Mouse (Mus musculus) limb, embryonic 11.5 days (tissue): ENCODE results near the gene Gyg. TPM values are rescaled to one million over a fixed set of nuclear protein-coding genes. Genes with fewer than 3 reads are reported as not detected.

Source experiments
- ATAC-seq: fragments of 200-750 bp; cut with Nextera tagmentation; 2 replicates; pipeline ENCODE4 v1.8.0; 2017; ENCODE audit warnings: low read depth; ENCODE audit not compliant: insufficient number of reproducible peaks, low FRiP score, low TSS enrichment
- DNase-seq: peaks from one replicate; pipeline ENCODE4 v3.0.0-alpha.2; 2015; ENCODE audit warnings: low spot score
- H3K27ac ChIP-seq: fragments of 300-500 bp; sonication (generic); replicated peaks from 2 replicates; pipeline ENCODE4 v1.5.1; 2014; ENCODE audit warnings: low read depth, mild to moderate bottlenecking, low read length
- H3K27me3 ChIP-seq: fragments of 300-500 bp; sonication (generic); 2 replicates; pipeline ENCODE4 v1.6.1; 2014; ENCODE audit warnings: mild to moderate bottlenecking, low read length, mixed read lengths; ENCODE audit not compliant: control insufficient read depth, insufficient read depth
- H3K36me3 ChIP-seq: fragments of 300-500 bp; sonication (generic); 2 replicates; pipeline ENCODE4 v1.6.1; 2014; ENCODE audit warnings: mild to moderate bottlenecking, low read length, moderate library complexity, mixed read lengths; ENCODE audit not compliant: control insufficient read depth, insufficient read depth
- H3K4me1 ChIP-seq: fragments of 300-500 bp; sonication (generic); 2 replicates; pipeline ENCODE4 v1.6.1; 2014; ENCODE audit warnings: low read length, mixed read lengths; ENCODE audit not compliant: control insufficient read depth, insufficient read depth
- H3K4me2 ChIP-seq: fragments of 300-500 bp; sonication (generic); 2 replicates; pipeline ENCODE4 v1.6.1; 2014; ENCODE audit warnings: low read depth, mild to moderate bottlenecking, moderate library complexity; ENCODE audit not compliant: severe bottlenecking
- H3K4me3 ChIP-seq: fragments of 300-500 bp; sonication (generic); 2 replicates; pipeline ENCODE4 v1.5.1; 2014; ENCODE audit warnings: low read depth, low read length
- H3K9ac ChIP-seq: fragments of 300-500 bp; sonication (generic); 2 replicates; pipeline ENCODE4 v1.6.1; 2014; ENCODE audit warnings: mild to moderate bottlenecking, low read length
- H3K9me3 ChIP-seq: fragments of 300-500 bp; sonication (generic); 2 replicates; pipeline ENCODE4 v1.6.1; 2016; ENCODE audit warnings: low read length; ENCODE audit not compliant: control insufficient read depth
- WGBS: fragments of 180-500 bp; shearing (Covaris S2); extraction: QIAGEN DNeasy Blood & Tissue Kit; methylation state at CpG from one replicate; pipeline ENCODE4 v1.1.7; 2014; 5-methylcytosine and 5-hydroxymethylcytosine counted together
- polyA plus RNA-seq: library from polyadenylated mRNA; unstranded; fragments of >200 nt; fragmentation: Nextera tagmentation; extraction: Ambion mirVana; gene quantifications from 2 replicates; pipeline ENCODE4 v1.2.1, GENCODE M21; 2014

The Gyg gene
- polyA plus RNA-seq: 39.0 and 44.9 TPM in 2 replicates

DNA sequence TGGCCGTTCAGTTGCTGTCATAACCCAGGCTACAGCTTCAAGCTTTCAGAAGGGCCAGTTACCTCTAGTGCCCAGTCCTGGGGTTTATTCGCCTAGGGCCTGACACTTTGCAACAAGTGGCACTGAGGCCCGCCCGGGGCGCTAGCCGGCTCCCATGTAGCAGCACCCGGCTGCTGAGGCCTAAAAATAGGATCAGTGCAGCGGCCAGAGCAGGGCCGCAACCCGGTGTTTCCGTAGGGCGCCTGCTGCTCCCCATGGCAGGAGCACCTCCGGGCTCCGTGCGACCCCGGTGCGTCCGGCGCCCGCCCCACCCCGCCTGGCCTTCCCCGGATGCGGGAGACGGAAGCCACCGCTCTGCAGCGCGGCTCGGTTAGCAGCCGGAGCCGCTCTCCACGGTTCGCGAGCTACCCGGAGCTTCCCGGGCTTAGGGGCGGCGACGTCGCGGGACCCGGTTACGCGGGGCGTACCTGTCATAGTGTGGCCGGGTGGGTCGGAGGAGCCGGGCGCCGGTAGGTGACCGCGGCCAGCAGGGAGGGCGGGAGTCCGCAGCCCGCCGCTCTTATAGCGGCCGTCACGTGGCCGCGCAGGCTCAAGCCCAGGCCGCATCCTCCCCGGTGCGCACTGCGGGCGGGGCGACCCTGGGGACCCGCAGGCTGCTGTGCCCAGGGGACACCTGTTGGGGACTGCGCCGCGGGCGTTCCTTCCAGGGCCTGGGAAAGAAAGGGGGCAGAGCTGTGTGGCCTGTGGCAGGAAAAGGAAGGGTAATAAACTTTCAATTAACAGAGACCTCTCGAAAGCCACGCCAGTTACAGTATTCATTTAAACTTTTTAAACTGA, at the start of gene Gyg:
TSS of gene Gyg (minus strand) at position 787 of the 837 bp plus-strand sequence.
- H3K36me3 ChIP-seq: no peaks in the 10 kb centered on the region
- H3K4me2 ChIP-seq: peak within 1 kb of the TSS; percentile 88
- DNase-seq (peak; percentile 67), ATAC-seq (peak; percentile 87)
- H3K4me3 ChIP-seq: peak within 1 kb of the TSS; percentile 76
- H3K27ac ChIP-seq: 0 out of 2 replicates have a peak within 1 kb of the TSS, but pooled peaks have one; percentile 18
- H3K27me3 ChIP-seq: no peaks in the 10 kb centered on the region
- WGBS: under 1% methylated on average over 67 of the region's 73 CpGs
- peak within 1 kb of the TSS; percentile 82 for H3K9ac ChIP-seq
- 0 out of 2 replicates have a peak, but pooled peaks cover 2% of the 10 kb centered on the region for H3K4me1 ChIP-seq
- H3K9me3 ChIP-seq: no peaks in the 10 kb centered on the region

DNA sequence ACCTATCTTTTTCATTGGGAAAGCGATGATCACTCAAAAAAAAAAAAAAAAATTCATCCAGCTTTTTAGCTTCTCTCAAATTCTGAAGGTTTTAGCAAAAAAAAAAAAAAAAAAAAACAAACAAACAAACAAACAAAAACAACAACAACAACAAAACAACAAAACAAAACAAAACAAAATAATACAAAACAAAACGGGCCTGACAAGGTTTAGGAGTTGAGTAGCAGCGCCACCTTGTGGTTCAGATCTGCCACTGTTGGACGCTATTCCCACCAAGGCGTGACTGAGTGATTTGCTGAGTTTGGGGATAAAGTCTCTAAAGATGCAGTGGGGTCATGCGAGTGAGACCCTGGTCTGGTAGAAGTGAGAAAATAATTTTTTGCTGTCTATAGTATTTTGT, 43.8 kb upstream of the Gyg start:
- ATAC-seq: 0 out of 2 replicates have a peak, but pooled peaks have one; percentile 35
- Histone ChIP-seq H3K4me2 (no peak overlapping the region), H3K4me3 (no peak overlapping the region), H3K9me3 (no peaks in the 10 kb centered on the region), H3K27ac (no peak overlapping the region), H3K9ac (no peak overlapping the region), H3K36me3 (no peaks in the 10 kb centered on the region), H3K4me1 (no peaks in the 10 kb centered on the region), H3K27me3 (no peaks in the 10 kb centered on the region)
- peak; percentile 82 for DNase-seq
- WGBS: 29% methylated on average over 6 of the region's 6 CpGs

DNA sequence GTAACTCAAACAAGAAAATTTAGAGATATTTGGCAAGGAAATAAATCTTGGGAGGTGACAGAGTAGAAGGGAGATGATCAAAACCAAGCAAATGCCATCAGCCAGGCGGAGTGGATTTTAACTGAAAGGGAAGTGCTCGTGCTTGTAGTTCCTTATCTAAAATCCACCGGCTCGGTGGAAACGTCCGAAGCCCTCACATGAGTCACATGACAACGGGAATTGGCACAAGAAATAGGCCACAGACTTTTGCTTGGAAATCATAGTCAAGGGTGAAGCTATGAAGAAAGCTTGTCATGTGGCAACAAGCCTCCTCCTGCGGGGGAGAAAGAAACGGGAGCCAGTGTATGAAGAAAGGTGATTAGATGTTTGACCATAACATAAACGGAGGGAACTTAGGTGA, 42.8 kb upstream of the Gyg start:
- Histone ChIP-seq H3K27ac (no peak overlapping the region), H3K4me3 (no peak overlapping the region), H3K36me3 (no peaks in the 10 kb centered on the region), H3K9me3 (no peaks in the 10 kb centered on the region), H3K9ac (no peak overlapping the region), H3K4me1 (no peaks in the 10 kb centered on the region), H3K4me2 (no peak overlapping the region), H3K27me3 (no peaks in the 10 kb centered on the region)
- no peak for ATAC-seq
- WGBS: 91% methylated on average over 10 of the region's 10 CpGs
- DNase-seq: no peak

- Histone ChIP-seq H3K27me3 (no peaks in the 10 kb centered on the region), H3K4me2 (no peak overlapping the region), H3K36me3 (no peaks in the 10 kb centered on the region), H3K4me3 (no peak overlapping the region), H3K4me1 (no peaks in the 10 kb centered on the region), H3K9me3 (no peaks in the 10 kb centered on the region), H3K27ac (no peak overlapping the region), H3K9ac (no peak overlapping the region)
- ATAC-seq: no peak
- 77% methylated on average over 5 of the region's 5 CpGs for WGBS
- no peak for DNase-seq
Observed at GRCm38 (mm10) chr3:20188976-20189675, 34.0 kb upstream of the Gyg start.

DNA sequence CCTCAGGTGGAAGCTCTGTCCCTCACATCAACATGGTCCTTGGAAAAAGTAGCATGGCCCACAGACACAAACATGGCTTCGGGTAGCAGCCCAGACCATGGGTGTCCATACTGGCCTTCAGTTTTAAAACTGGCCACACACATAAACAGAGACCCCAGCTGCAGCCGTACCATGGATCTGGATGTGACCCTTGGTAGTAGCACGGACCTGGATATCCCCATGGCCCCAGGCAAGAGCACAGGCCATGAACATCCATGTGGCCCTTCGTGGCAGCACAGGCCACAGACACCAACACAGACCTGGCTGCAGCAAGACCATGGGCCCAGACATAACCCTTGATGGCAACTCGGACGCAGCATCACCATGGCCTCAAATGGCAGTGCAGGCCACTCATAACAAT, 17.3 kb upstream of the Gyg start:
- ATAC-seq: no peak
- WGBS: 97% methylated on average over 6 of the region's 6 CpGs
- Histone ChIP-seq H3K36me3 (no peaks in the 10 kb centered on the region), H3K4me2 (no peak overlapping the region), H3K9ac (no peak overlapping the region), H3K27ac (no peak overlapping the region), H3K4me3 (no peak overlapping the region), H3K4me1 (no peaks in the 10 kb centered on the region), H3K9me3 (no peaks in the 10 kb centered on the region), H3K27me3 (no peaks in the 10 kb centered on the region)
- DNase-seq: no peak

DNA sequence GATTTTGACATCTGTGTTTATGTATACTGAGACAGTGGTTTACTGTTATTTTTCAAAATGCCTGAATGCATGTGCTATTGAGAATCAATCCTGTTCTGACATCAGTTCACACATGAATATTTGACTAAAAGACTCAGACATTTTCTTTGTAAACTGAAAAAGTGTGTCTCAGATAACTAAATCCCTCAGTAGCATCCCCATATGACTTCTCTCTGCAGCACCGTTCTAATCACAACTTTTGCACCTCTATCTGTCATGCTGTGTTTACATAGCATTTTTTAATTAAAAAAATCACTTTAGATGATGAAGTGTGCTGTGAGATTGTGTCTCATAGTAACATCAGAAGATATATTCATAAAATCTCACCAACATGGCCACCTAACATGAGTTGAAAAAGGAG, 12.4 kb upstream of the Gyg start:
- Histone ChIP-seq H3K27me3 (no peaks in the 10 kb centered on the region), H3K9me3 (no peaks in the 10 kb centered on the region), H3K9ac (no peak overlapping the region), H3K4me2 (no peak overlapping the region), H3K4me1 (no peaks in the 10 kb centered on the region), H3K27ac (no peak overlapping the region), H3K4me3 (no peak overlapping the region), H3K36me3 (no peaks in the 10 kb centered on the region)
- DNase-seq (no peak), ATAC-seq (no peak)
- 88% methylated on average over 1 of the region's 1 CpGs for WGBS

GRCm38 (mm10) chr3:20155476-20155875, 359 bp upstream of the Gyg start:
- H3K9ac ChIP-seq: no peak overlapping the region
- no peak; the same call in 1 of the 2 replicates for ATAC-seq
- 86% methylated on average over 6 of the region's 6 CpGs for WGBS

DNA sequence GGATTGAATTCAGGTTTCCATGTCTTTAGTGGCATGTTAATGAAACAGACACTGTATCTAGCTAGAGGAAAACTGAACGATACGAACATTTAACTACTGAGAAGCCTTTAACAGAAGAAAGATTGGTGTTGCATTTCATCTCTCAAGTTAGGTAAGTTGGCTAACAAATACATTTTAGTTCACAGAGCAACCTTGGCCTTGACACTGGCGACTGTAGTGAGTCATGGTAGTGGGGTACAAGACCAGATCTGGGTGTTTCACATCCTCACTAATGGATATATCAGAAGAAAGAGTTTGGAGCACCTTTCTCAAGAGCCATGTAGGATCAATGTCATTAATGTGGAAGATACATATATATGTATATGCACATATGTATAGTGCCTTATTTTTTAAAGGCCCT, 3.5 kb downstream of the Gyg start:
- Histone ChIP-seq H3K4me3 (no peak overlapping the region), H3K4me1 (0 out of 2 replicates have a peak, but pooled peaks cover 8% of the 10 kb centered on the region), H3K9ac (no peak overlapping the region), H3K27ac (no peak overlapping the region), H3K4me2 (no peak overlapping the region), H3K9me3 (no peaks in the 10 kb centered on the region), H3K27me3 (no peaks in the 10 kb centered on the region), H3K36me3 (no peaks in the 10 kb centered on the region)
- 89% methylated on average over 3 of the region's 3 CpGs for WGBS
- DNase-seq (no peak), ATAC-seq (no peak)

More at GRCm38 (mm10) chr3:20155476-20155875, 359 bp upstream of the Gyg start:
- Histone ChIP-seq H3K9me3 (no peaks in the 10 kb centered on the region), H3K4me1 (0 out of 2 replicates have a peak, but pooled peaks cover 2% of the 10 kb centered on the region), H3K4me2 (peak overlapping the region; percentile 88; the same call in 1 of the 2 replicates), H3K27ac (no peak overlapping the region), H3K36me3 (no peaks in the 10 kb centered on the region), H3K4me3 (no peak overlapping the region), H3K27me3 (no peaks in the 10 kb centered on the region)
- DNase-seq: no peak
